In genomic region chr11:69080102-69080854, GRCm38 (mm10) we compare ENCODE assay signal across 20 mouse cellular contexts. TPM values are rescaled to one million over a fixed set of nuclear protein-coding genes. Genes with fewer than 3 reads are reported as not detected.
DNase-seq lines count a peak whose midpoint lies in the region; ATAC-seq and TF ChIP-seq lines count a peak whose summit lies in the region.
"Had no signal": no experiment of that assay in that cellular context is flagged by ENCODE, and none has a peak within 500 bp of the region (broad histone marks: within the 10 kb centered on the region; RNA-seq: fewer than 3 reads in every experiment).

No protein-coding gene starts in this region.

- no peak for TF ChIP-seq CTCF in kidney, adult 2 months (conservative IDR thresholded peaks at IDR 0.05; ENCODE audit: insufficient read depth, insufficient read length, low read depth, low read length)
- TF ChIP-seq CTCF in lung, postnatal 0 days (IDR thresholded peaks at IDR 0.05) = no peak
- no peak for TF ChIP-seq CTCF in stomach, postnatal 0 days (IDR thresholded peaks at IDR 0.05; ENCODE audit: low read depth)

- peak; percentile 8 for DNase-seq in cerebellum, adult 11-12 months
- no peak for DNase-seq in cerebellum, postnatal 36 days
- DNase-seq in kidney, adult 2 months = peak; percentile 49
- DNase-seq in kidney, postnatal 4 days = no peak
- peak; percentile 5 for DNase-seq in lung, postnatal 0 days (ENCODE audit: low spot score)
- no peak for DNase-seq in lung, adult 18-20 months
- no peak for DNase-seq in stomach, postnatal 0 days (ENCODE audit: low spot score)
- DNase-seq: cerebellum, adult 2 months; gastrocnemius, postnatal 36 days; kidney, adult 8-10 months; layer of hippocampus, adult 9-11 months; retina, postnatal 1 day; right cerebral cortex, postnatal 25 days; spleen, adult 18-20 months had no signal

- H3K4me3 ChIP-seq in kidney, adult 2 months (ENCODE audit: insufficient read depth, low read depth, low read length) = no peak overlapping the region
- H3K4me3 ChIP-seq in lung, postnatal 0 days (ENCODE audit: low read depth, low read length) = no peak overlapping the region
- H3K4me3 ChIP-seq in stomach, postnatal 0 days (ENCODE audit: low read depth, low read length) = no peak overlapping the region
- H3K4me3 ChIP-seq: forebrain, embryonic 12.5 days; hindbrain, embryonic 10.5 days; limb, embryonic 13.5 days; liver, embryonic 15.5 days; midbrain, embryonic 13.5 days had no signal

- no peaks in the 10 kb centered on the region for H3K4me1 ChIP-seq in kidney, adult 2 months (ENCODE audit: control insufficient read depth, insufficient read depth, low read length)
- H3K4me1 ChIP-seq in lung, postnatal 0 days (ENCODE audit: insufficient read depth, low read depth, low read length) = no peaks in the 10 kb centered on the region
- H3K4me1 ChIP-seq in stomach, postnatal 0 days (replicated peaks; ENCODE audit: control insufficient read depth, insufficient read depth) = no peaks in the 10 kb centered on the region
- H3K4me1 ChIP-seq: forebrain, embryonic 12.5 days; limb, embryonic 13.5 days; midbrain, embryonic 13.5 days had no signal

- 77% methylated on average over 15 of the region's 15 CpGs for WGBS in kidney, adult 2 months
- 79% methylated on average over 15 of the region's 15 CpGs for WGBS in lung, postnatal 0 days
- WGBS in stomach, postnatal 0 days = 77% methylated on average over 15 of the region's 15 CpGs

- TF ChIP-seq EP300 in lung, postnatal 0 days (IDR thresholded peaks at IDR 0.05) = no peak
- no peak for TF ChIP-seq EP300 in stomach, postnatal 0 days (optimal IDR thresholded peaks at IDR 0.05)

- H3K9me3 ChIP-seq in lung, postnatal 0 days (ENCODE audit: low read length) = no peaks in the 10 kb centered on the region
- no peaks in the 10 kb centered on the region for H3K9me3 ChIP-seq in stomach, postnatal 0 days (ENCODE audit: control insufficient read depth, low read length)
- H3K9me3 ChIP-seq: forebrain, embryonic 12.5 days; hindbrain, embryonic 10.5 days; limb, embryonic 13.5 days; liver, embryonic 15.5 days; midbrain, embryonic 13.5 days had no signal

- no peaks in the 10 kb centered on the region for H3K27me3 ChIP-seq in kidney, adult 2 months (replicated peaks; ENCODE audit: control insufficient read depth, insufficient read depth, low read length)
- no peaks in the 10 kb centered on the region for H3K27me3 ChIP-seq in lung, postnatal 0 days (replicated peaks; ENCODE audit: insufficient read depth, low read length)
- no peaks in the 10 kb centered on the region for H3K27me3 ChIP-seq in stomach, postnatal 0 days (ENCODE audit: control insufficient read depth, insufficient read depth, low read length)
- H3K27me3 ChIP-seq: forebrain, embryonic 12.5 days; limb, embryonic 13.5 days; midbrain, embryonic 13.5 days had no signal

- ATAC-seq in lung, postnatal 0 days = no peak
- ATAC-seq in stomach, postnatal 0 days (ENCODE audit: low FRiP score, low TSS enrichment) = 0 out of 2 replicates have a peak, but pooled peaks have one; percentile 43
- ATAC-seq: hindbrain, embryonic 16.5 days; midbrain, embryonic 13.5 days had no signal

- no peak for TF ChIP-seq POLR2A in kidney, adult 2 months (IDR thresholded peaks at IDR 0.05; ENCODE audit: low read depth, low read length)

- no peaks in the 10 kb centered on the region for H3K36me3 ChIP-seq in kidney, adult 2 months (ENCODE audit: control insufficient read depth, insufficient read depth, low read length)
- H3K36me3 ChIP-seq in lung, postnatal 0 days (ENCODE audit: insufficient read depth, low read length) = no peaks in the 10 kb centered on the region
- no peaks in the 10 kb centered on the region for H3K36me3 ChIP-seq in stomach, postnatal 0 days (ENCODE audit: control insufficient read depth, insufficient read depth, low read length)
- H3K36me3 ChIP-seq: forebrain, embryonic 12.5 days; hindbrain, embryonic 10.5 days; limb, embryonic 13.5 days; liver, embryonic 15.5 days; midbrain, embryonic 13.5 days had no signal

- H3K27ac ChIP-seq in kidney, adult 2 months (ENCODE audit: insufficient read depth, low read depth, low read length) = no peak overlapping the region
- H3K27ac ChIP-seq in lung, postnatal 0 days (ENCODE audit: low read length) = no peak overlapping the region
- no peak overlapping the region for H3K27ac ChIP-seq in stomach, postnatal 0 days (replicated peaks)
- H3K27ac ChIP-seq: forebrain, embryonic 12.5 days; hindbrain, embryonic 10.5 days; limb, embryonic 13.5 days; liver, embryonic 15.5 days; midbrain, embryonic 13.5 days had no signal

- no peak overlapping the region for H3K4me2 ChIP-seq in lung, postnatal 0 days (replicated peaks; ENCODE audit: low read depth, low read length)
- H3K4me2 ChIP-seq in stomach, postnatal 0 days (replicated peaks; ENCODE audit: low read depth) = no peak overlapping the region
- H3K4me2 ChIP-seq: forebrain, embryonic 12.5 days; limb, embryonic 13.5 days; liver, embryonic 15.5 days; midbrain, embryonic 13.5 days had no signal

- H3K9ac ChIP-seq in lung, postnatal 0 days (replicated peaks; ENCODE audit: low read depth) = no peak overlapping the region
- no peak overlapping the region for H3K9ac ChIP-seq in stomach, postnatal 0 days (ENCODE audit: low read length)
- H3K9ac ChIP-seq: forebrain, embryonic 12.5 days; limb, embryonic 13.5 days; liver, embryonic 15.5 days; midbrain, embryonic 13.5 days had no signal

RNA-seq across cellular contexts. Expression of gene Vamp2, which starts 8.0 kb away (rescaled TPM):
- 102 and 106 TPM in 2 replicates for polyA plus RNA-seq in kidney, adult 2 months (2012; rRNA removed)
- 45.0 and 50.6 TPM in 2 replicates for polyA plus RNA-seq in lung, postnatal 0 days (2015; fragmentation: Nextera tagmentation; extraction: Ambion mirVana)
- polyA plus RNA-seq in stomach, postnatal 0 days (2015; fragmentation: Nextera tagmentation; extraction: Ambion mirVana) = 43.0 and 53.7 TPM in 2 replicates

RNA-seq across cellular contexts. Expression of gene Tmem107, which starts 9.7 kb away (rescaled TPM):
- polyA plus RNA-seq in kidney, adult 2 months (2012; rRNA removed) = 41.7 and 48.0 TPM in 2 replicates
- 62.9 and 70.0 TPM in 2 replicates for polyA plus RNA-seq in lung, postnatal 0 days (2015; fragmentation: Nextera tagmentation; extraction: Ambion mirVana)
- polyA plus RNA-seq in stomach, postnatal 0 days (2015; fragmentation: Nextera tagmentation; extraction: Ambion mirVana) = 28.4 and 30.8 TPM in 2 replicates

RNA-seq across cellular contexts. Expression of gene Per1, which starts 14.7 kb away (rescaled TPM):
- polyA plus RNA-seq in kidney, adult 2 months (2012; rRNA removed) = 13.5 and 14.7 TPM in 2 replicates
- 16.6 and 30.0 TPM in 2 replicates for polyA plus RNA-seq in lung, postnatal 0 days (2015; fragmentation: Nextera tagmentation; extraction: Ambion mirVana)
- polyA plus RNA-seq in stomach, postnatal 0 days (2015; fragmentation: Nextera tagmentation; extraction: Ambion mirVana) = 7.7 and 13.1 TPM in 2 replicates

RNA-seq across cellular contexts. Expression of gene Borcs6, which starts 20.8 kb away (rescaled TPM):
- polyA plus RNA-seq in kidney, adult 2 months (2012; rRNA removed) = 14.8 and 15.6 TPM in 2 replicates
- 20.1 and 21.9 TPM in 2 replicates for polyA plus RNA-seq in lung, postnatal 0 days (2015; fragmentation: Nextera tagmentation; extraction: Ambion mirVana)
- polyA plus RNA-seq in stomach, postnatal 0 days (2015; fragmentation: Nextera tagmentation; extraction: Ambion mirVana) = 14.6 and 16.7 TPM in 2 replicates

RNA-seq across cellular contexts. Expression of gene Aurkb, which starts 34.8 kb away (rescaled TPM):
- polyA plus RNA-seq in kidney, adult 2 months (2012; rRNA removed) = 1.7 TPM in 2 replicates
- polyA plus RNA-seq in lung, postnatal 0 days (2015; fragmentation: Nextera tagmentation; extraction: Ambion mirVana) = 6.5 and 9.1 TPM in 2 replicates
- 24.7 and 34.0 TPM in 2 replicates for polyA plus RNA-seq in stomach, postnatal 0 days (2015; fragmentation: Nextera tagmentation; extraction: Ambion mirVana)

Comparison
In these comparisons a context has a peak if more than half of its experiments do, and no peak if none do; other contexts are left out.
1. DNase-seq: peak in cerebellum, adult 11-12 months (single experiment), kidney, adult 2 months (single experiment) and lung, postnatal 0 days (single experiment); none in cerebellum, postnatal 36 days (0 of 2), kidney, postnatal 4 days (0 of 2), lung, adult 18-20 months (0 of 2) and stomach, postnatal 0 days (single experiment).